Mouse (Mus musculus) left cerebral cortex, adult 11 months (tissue): Measurements from ENCODE around the gene Serpinb9b.
A peak's percentile ranks its signal among the peaks of the same experiment; 100 is the strongest.

Experiments used
- DNase-seq: peaks from one replicate; pipeline ENCODE4 v3.0.0; 2022; ENCODE audit warnings: low spot score

The Serpinb9b gene

GRCm38 (mm10) chr13:33043542-33043941, 16.3 kb downstream of the Serpinb9b start:
- DNase-seq: no peak

DNA sequence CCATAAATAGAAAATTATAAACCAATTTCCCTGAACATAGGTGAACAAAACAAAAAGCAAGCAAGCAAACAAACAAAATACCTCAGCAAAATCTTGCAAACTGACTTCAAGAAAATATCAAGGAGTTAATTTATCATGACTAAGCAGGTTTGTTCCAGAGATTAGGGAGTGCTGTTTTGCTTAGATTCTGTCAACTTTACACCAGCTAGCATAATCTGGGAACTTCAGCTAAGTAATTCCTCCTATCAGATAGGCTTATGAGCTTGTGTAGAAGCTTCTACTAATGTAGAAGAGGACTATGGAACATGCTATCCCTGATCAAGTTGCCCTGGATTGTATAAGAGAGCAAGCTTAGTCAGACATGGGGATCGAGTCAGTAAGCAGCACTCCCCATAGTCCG, 20.0 kb downstream of the Serpinb9b start:
- no peak for DNase-seq

GRCm38 (mm10) chr13:33048187-33048586, 21.0 kb downstream of the Serpinb9b start:
- DNase-seq: no peak

GRCm38 (mm10) chr13:33051697-33052096, 24.5 kb downstream of the Serpinb9b start:
- DNase-seq: no peak

DNA sequence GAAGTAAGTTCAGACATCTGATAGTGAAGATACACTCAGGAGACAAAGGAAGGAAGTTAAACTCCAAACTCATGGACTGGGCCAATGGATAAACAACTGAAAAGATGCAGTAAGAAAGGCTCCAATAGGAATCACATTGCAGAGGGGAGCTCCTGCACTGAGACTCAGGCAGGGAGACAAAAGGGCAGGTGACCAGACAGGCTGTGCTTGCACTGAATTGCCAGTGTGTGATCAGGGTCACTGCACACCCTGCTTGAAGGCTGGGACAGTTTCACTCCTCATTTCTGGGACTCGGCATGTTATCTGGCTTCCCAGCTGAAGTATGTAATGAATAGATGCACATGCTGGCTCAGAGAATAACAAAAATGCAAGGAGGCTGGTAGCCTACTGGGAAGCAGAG, 35.8 kb downstream of the Serpinb9b start:
- DNase-seq: no peak

DNA sequence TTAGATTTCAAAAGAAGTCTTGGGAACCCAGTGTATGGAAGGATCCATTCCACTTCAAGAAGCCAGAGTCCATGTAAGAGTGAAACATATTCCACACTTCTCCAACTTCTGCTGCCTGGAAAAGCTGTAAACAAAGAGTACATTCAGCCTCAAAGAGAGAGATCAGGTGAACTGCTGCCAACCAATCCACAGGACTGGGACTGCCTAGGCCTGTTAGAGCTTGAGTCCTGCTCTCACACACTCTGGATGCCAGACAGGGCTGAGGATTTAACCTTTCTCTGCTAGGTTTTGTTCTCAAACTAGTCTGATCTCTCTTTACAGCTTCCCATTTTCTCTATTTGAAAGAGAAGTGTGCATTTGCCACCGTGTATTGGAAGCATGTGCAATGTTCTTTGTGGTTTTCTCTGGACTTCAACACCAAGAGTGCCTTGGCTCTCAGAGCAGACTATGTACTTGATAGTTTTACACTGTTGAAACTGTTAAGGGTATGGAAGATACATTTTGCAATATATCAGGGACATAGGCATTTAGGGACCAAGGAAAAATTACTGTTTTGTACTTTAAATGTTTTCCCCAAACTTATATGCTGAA, 40.3 kb downstream of the Serpinb9b start:
- DNase-seq: no peak

- peak; percentile 34 for DNase-seq
Observed at GRCm38 (mm10) chr13:33068164-33068563, 40.9 kb downstream of the Serpinb9b start.

DNA sequence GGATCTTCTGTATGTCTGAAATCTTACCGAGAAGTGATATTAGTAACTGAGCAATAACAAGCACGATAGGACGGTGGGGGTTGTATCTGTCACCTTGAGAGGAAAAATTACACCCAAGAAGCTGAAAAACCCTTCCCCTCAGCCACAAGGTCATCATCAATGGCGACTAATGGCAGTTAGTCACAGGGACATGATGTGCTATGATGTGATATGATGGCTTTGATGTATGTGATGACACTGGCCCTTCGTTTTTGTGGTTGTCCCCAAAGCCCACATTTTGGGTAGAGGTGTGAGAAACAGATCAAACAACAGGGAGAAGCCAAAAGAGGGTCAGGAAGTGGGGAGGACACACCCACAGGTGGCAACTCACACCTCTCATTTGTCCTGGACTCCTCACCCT, 44.6 kb downstream of the Serpinb9b start:
- no peak for DNase-seq

DNA sequence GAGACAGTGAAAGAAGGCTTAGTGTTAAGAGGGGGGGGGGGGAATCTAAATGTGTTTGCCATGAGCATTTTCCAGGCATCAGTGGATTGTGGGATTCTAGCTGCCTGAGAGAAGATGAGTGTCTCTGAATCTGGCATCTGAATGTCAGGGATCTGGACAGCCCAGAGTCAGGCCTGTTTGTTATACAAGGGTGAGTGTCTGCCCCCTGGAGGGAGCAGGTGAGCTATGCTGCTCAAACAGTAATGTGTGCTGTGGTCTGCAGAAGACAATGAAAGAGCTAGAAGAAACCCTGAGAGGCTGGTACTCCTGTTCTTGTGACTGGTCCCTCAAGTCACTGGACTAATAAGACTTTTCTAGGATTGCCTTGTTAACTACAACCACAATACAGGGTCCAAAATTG, 46.8 kb downstream of the Serpinb9b start:
- DNase-seq: no peak

- no peak for DNase-seq
Observed at GRCm38 (mm10) chr13:33076247-33076646, 49.0 kb downstream of the Serpinb9b start.

DNA sequence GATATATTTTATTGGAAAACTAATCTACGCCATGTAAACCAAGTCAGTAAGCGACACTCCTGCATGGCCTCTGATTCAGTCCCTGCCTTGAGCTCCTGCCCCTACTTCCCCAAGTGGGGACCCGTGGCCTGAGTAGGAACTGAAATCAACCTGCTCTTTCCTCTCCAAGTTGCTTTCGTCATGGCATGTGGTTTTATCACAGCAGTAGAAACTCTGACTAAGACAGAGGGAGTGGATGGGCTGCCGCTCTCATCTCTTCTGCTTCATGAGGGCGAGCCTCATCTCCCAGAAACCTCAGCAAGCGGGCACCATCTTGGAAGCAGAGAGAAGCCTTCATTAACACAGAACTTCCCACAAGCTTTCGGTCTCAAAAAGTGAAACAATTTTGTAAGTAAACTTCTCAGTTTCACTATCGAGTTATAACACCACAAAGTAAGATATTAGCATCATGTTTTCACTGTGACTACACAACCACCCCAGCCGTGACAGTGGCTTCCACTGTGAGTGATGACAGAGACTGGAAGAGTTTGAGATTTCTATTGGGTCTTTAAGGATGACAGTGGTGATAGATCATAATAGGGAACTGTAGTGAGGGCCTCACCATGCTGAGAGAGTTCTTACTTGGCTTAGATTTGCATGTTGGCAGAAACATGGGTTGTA, 49.9 kb downstream of the Serpinb9b start:
- DNase-seq: no peak

GRCm38 (mm10) chr13:33078056-33078705, 51.0 kb downstream of the Serpinb9b start, which contains the start of gene Serpinb1b:
Gene Serpinb1b (plus strand): TSS chr13:33078575.
- DNase-seq: no peak

DNA sequence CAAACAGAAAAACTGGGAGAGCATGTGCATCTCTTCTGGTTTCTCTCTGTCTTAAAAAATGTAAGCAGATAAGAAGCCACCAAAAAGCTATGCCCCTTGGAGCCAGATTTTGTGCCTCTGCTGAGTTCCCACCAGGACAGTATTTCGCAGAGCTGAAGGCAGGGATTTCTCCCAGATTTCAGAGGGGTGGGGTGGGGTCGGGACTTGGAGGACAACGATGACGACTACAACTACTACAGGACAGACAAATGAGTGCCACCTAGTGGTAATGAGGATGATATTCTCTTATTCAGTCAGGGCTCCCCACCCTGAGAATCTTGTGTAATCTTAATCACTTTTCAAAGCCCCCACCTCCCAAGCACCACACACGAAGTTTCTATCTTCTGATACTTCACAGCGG, 52.2 kb downstream of the Serpinb9b start:
- no peak for DNase-seq

GRCm38 (mm10) chr13:33080356-33080755, 53.1 kb downstream of the Serpinb9b start:
- no peak for DNase-seq

- no peak for DNase-seq
Observed at GRCm38 (mm10) chr13:33083834-33084233, 56.6 kb downstream of the Serpinb9b start.

DNA sequence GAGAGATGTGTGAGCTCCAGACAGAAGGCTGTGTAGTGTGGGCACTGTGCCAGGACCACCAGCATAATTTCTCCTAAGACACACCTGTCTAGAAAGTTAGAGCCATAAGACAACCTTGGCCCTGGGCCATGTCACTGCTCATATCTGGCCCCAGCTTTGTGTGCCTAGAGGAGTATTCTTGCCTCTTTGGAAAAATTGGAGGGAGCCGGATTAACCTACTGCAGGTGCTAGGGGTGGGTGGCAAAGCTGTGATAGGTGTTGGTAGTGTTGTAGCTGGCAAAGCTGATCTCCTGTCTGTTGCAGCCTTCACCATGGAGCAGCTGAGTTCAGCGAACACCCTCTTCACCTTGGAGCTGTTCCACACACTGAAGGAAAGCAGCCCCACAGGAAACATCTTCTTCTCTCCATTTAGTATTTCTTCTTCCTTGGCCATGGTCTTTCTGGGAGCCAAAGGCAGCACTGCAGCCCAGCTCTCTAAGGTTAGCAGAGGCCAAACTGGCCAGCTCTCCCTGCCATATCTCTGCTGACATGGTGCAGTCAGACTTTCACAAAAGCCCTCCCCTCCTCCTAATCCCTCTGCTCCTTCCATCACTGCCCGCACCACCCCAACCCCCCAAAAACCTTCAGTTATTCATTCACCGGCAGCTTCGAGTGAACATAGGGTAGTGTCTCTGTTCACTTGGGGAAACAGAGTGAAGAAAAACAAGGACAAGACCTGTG, 57.9 kb downstream of the Serpinb9b start:
- no peak for DNase-seq

DNA sequence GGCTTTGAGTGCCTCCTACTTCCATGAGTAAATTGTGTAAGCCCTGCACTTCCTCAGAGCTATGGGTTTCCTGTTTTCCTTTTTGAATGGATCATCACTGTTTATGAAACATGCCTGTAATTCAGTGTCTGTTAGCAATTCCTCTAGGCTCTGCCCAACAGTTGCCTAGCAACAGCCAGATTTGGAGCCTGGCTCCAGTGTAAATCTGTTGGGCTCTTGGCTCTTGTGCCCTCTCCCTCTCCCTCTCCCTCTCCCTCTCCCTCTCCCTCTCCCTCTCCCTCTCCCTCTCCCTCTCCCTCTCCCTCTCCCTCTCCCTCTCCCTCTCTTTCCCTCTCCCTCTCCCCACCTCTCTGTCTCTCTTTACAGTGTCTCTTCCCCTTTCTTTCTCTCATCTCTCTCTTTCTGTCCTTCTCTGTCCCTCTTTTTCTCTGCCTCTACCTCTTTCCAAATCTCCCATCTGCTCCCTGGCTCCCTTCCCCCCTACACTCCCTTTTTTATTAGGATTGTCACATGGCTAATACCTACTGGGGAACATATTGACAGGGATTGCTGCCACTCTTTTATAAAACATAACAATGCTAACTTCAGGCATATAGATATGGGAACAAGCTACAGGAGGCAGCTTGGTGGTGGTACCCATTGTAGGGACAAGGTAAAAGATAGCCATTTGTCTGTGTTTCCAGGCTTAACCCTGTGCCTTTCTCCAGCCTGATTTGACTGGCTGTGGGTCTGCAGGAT, 58.6 kb downstream of the Serpinb9b start:
- peak; percentile 18 for DNase-seq

DNA sequence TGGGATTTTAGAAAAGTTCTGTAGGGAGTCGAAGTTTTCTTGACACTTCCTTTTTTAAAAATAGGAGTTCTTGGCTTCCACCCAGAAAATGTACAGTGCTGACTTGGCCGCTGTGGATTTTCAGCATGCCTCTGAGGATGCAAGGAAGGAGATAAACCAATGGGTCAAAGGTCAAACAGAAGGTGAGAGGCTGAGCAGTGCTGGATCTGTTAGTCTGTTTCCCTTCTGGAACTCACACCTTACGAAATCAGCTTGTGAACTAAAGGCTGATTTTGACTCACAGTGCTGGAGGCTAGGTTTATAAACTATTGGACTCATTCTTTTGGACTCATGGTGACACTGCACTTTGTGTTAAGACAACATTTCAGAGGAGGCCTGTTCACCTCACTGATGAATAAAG, 62.4 kb downstream of the Serpinb9b start:
- DNase-seq: no peak

DNA sequence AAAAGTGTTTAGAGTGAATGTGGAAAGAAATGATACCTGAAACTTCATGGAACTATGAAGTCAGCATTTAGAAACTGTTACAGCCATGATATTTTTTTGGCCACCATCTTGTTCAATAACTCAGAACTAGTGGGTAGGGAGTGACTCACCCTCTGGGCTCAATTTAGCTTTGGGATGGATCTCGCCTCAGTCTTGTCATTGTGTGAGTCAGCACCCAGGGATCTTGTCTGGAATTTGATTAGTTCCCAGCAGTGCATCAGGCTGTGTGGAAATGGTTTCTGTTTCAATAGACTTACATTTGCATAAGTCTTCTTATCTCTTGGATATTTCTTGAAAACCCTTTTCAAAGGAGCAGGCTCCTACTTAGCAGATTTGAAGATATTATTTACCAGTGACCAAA, 63.3 kb downstream of the Serpinb9b start:
- DNase-seq: peak; percentile 47

- DNase-seq: no peak
Observed at GRCm38 (mm10) chr13:33091306-33091705, 64.1 kb downstream of the Serpinb9b start.
